Mouse (Mus musculus): Measurements from ENCODE around the gene Tshz2.

- TF ChIP-seq CTCF (IDR thresholded peaks at IDR 0.05; ENCODE audit: borderline replicate concordance, insufficient read depth, low read depth, low read length) (peak; percentile 15; the same call in 1 of the 2 replicates), POLR2A (IDR thresholded peaks at IDR 0.05; ENCODE audit: borderline replicate concordance, insufficient read depth, low read length) (no peak)
Measured at GRCm38 (mm10) chr2:169685260-169685659, 52.4 kb downstream of the Tshz2 start.
